Mouse (Mus musculus): Measurements from ENCODE around the gene Tcf20. TPM values are rescaled to one million over a fixed set of nuclear protein-coding genes. Genes with fewer than 3 reads are reported as not detected.
"Not testable (repeated sequence)": the region's sequence is repeated elsewhere in the genome, so short reads cannot be mapped to it uniquely, and the experiment has no call there.

The Tcf20 gene
- total and polyA plus RNA-seq, 3 experiments = 34.7 to 92.0 (median 91.8) TPM

GRCm38 (mm10) chr15:82872037-82872436 lies 115.6 kb downstream of the Tcf20 start (continued):
- no peak for TF ChIP-seq GABPA (IDR thresholded peaks at IDR 0.05; ENCODE audit: low read depth, low read length)

GRCm38 (mm10) chr15:82866286-82866685 lies 121.4 kb downstream of the Tcf20 start:
- H3K4me3 ChIP-seq (ENCODE audit: control insufficient read depth in 1 of 2, insufficient read depth in 1 of 2, low read depth in 2 of 2, low read length in 2 of 2); DNase-seq (ENCODE audit: low read depth, low spot score); H3K27ac ChIP-seq (ENCODE audit: control insufficient read depth, low read depth, low read length); H3K4me1 ChIP-seq (ENCODE audit: control insufficient read depth in 1 of 2, insufficient read depth in 2 of 2, low read length in 2 of 2); H3K27me3 ChIP-seq (ENCODE audit: control insufficient read depth in 1 of 2, insufficient read depth in 2 of 2, low read length in 2 of 2); H3K9ac ChIP-seq (ENCODE audit: control insufficient read depth, low read depth, low read length, poor library complexity, severe bottlenecking); H3K36me3 ChIP-seq (ENCODE audit: control insufficient read depth in 1 of 2, insufficient read depth in 2 of 2, low read length in 2 of 2); H3K9me3 ChIP-seq (replicated peaks; ENCODE audit: insufficient read depth, low read length): not testable (repeated sequence)
- peaks cover 42% of the 10 kb centered on the region for H3K79me2 ChIP-seq (ENCODE audit: control insufficient read depth, insufficient read depth, low read length, poor library complexity)

- no peak for DNase-seq (ENCODE audit: low read depth, low spot score)
- Histone ChIP-seq H3K9me3 (replicated peaks; ENCODE audit: insufficient read depth, low read length) (no peaks in the 10 kb centered on the region), H3K27me3 (ENCODE audit: control insufficient read depth in 1 of 2, insufficient read depth in 2 of 2, low read length in 2 of 2) (no peaks in the 10 kb centered on the region), H3K79me2 (ENCODE audit: control insufficient read depth, insufficient read depth, low read length, poor library complexity) (peaks cover 27% of the 10 kb centered on the region), H3K9ac (ENCODE audit: control insufficient read depth, low read depth, low read length, poor library complexity, severe bottlenecking) (no peak overlapping the region), H3K4me1 (ENCODE audit: control insufficient read depth in 1 of 2, insufficient read depth in 2 of 2, low read length in 2 of 2) (no peaks in the 10 kb centered on the region), H3K36me3 (ENCODE audit: control insufficient read depth in 1 of 2, insufficient read depth in 2 of 2, low read length in 2 of 2) (no peaks in the 10 kb centered on the region), H3K4me3 (ENCODE audit: control insufficient read depth in 1 of 2, insufficient read depth in 1 of 2, low read depth in 2 of 2, low read length in 2 of 2) (no peak overlapping the region), H3K27ac (ENCODE audit: control insufficient read depth, low read depth, low read length) (no peak overlapping the region)
- TF ChIP-seq MEF2A (IDR thresholded peaks at IDR 0.05; ENCODE audit: extremely low read depth, insufficient replicate concordance, low read depth, low read length, poor library complexity, severe bottlenecking) (no peak), CHD2 (IDR thresholded peaks at IDR 0.05; ENCODE audit: low read length) (no peak), SIN3A (IDR thresholded peaks at IDR 0.05; ENCODE audit: low read length) (no peak), EP300 (IDR thresholded peaks at IDR 0.05; ENCODE audit: low read depth in 1 of 2, low read length in 2 of 2) (no peak)
Observed at GRCm38 (mm10) chr15:82863674-82864073, 124.0 kb downstream of the Tcf20 start.

- Histone ChIP-seq H3K27ac (ENCODE audit: control insufficient read depth, low read depth, low read length) (no peak overlapping the region), H3K27me3 (ENCODE audit: control insufficient read depth in 1 of 2, insufficient read depth in 2 of 2, low read length in 2 of 2) (no peaks in the 10 kb centered on the region), H3K79me2 (ENCODE audit: control insufficient read depth, insufficient read depth, low read length, poor library complexity) (peaks cover 5% of the 10 kb centered on the region), H3K36me3 (ENCODE audit: control insufficient read depth in 1 of 2, insufficient read depth in 2 of 2, low read length in 2 of 2) (peaks cover 2 to 8% of the 10 kb centered on the region in 2 experiments; a peak in 3 of 4 replicates), H3K9me3 (replicated peaks; ENCODE audit: insufficient read depth, low read length) (no peaks in the 10 kb centered on the region), H3K4me1 (ENCODE audit: control insufficient read depth in 1 of 2, insufficient read depth in 2 of 2, low read length in 2 of 2) (no peaks in the 10 kb centered on the region), H3K9ac (ENCODE audit: control insufficient read depth, low read depth, low read length, poor library complexity, severe bottlenecking) (no peak overlapping the region), H3K4me3 (ENCODE audit: control insufficient read depth in 1 of 2, insufficient read depth in 1 of 2, low read depth in 2 of 2, low read length in 2 of 2) (no peak overlapping the region)
- TF ChIP-seq UBTF (IDR thresholded peaks at IDR 0.05; ENCODE audit: borderline replicate concordance, insufficient read depth, low read depth, low read length) (no peak), ZKSCAN1 (IDR thresholded peaks at IDR 0.05; ENCODE audit: low read depth, low read length) (no peak), RCOR1 (IDR thresholded peaks at IDR 0.05; ENCODE audit: low read depth, low read length) (no peak), POLR2AphosphoS5 (IDR thresholded peaks at IDR 0.05; ENCODE audit: borderline replicate concordance, low read depth, low read length) (no peak), JUND (IDR thresholded peaks at IDR 0.05; ENCODE audit: low read depth, low read length) (no peak)
- DNase-seq (ENCODE audit: low read depth, low spot score) = no peak
Observed at GRCm38 (mm10) chr15:82856652-82857378, 130.9 kb downstream of the Tcf20 start.

All from MEL (cell line).